ENCODE assay signal across 9 mouse cellular contexts in genomic region chr2:28534436-28535262, GRCm38 (mm10). TPM values are rescaled to one million over a fixed set of nuclear protein-coding genes. Genes with fewer than 3 reads are reported as not detected.
DNase-seq lines count a peak whose midpoint lies in the region; ATAC-seq and TF ChIP-seq lines count a peak whose summit lies in the region.
"Had no signal": no experiment of that assay in that cellular context is flagged by ENCODE, and none has a peak within 500 bp of the region (broad histone marks: within the 10 kb centered on the region; RNA-seq: fewer than 3 reads in every experiment).

No protein-coding gene starts in this region.

- peaks cover 27% of the 10 kb centered on the region for H3K4me1 ChIP-seq in embryonic fibroblast, embryonic 13.5 days (ENCODE audit: control insufficient read depth, insufficient read depth, low read length)
- peaks cover 99% of the 10 kb centered on the region for H3K4me1 ChIP-seq in hindbrain, embryonic 10.5 days (replicated peaks)
- H3K4me1 ChIP-seq in liver, embryonic 11.5 days (replicated peaks; ENCODE audit: control insufficient read depth, insufficient read depth, low read length), result peaks cover 25% of the 10 kb centered on the region
- peaks cover 64% of the 10 kb centered on the region for H3K4me1 ChIP-seq in neural tube, embryonic 11.5 days (ENCODE audit: control insufficient read depth, insufficient read depth, low read length)

- no peak for TF ChIP-seq CTCF in embryonic fibroblast, embryonic 13.5 days (IDR thresholded peaks at IDR 0.05; ENCODE audit: borderline replicate concordance, insufficient read depth, low read length)

- no peak for ATAC-seq in liver, embryonic 11.5 days (replicated peaks; ENCODE audit: low FRiP score)
- ATAC-seq in neural tube, embryonic 11.5 days (ENCODE audit: insufficient read depth, low FRiP score, low TSS enrichment), result no peak

- 34% methylated on average over 11 of the region's 11 CpGs for WGBS in hindbrain, embryonic 10.5 days
- WGBS in liver, embryonic 11.5 days, result 53% methylated on average over 11 of the region's 11 CpGs
- WGBS in neural tube, embryonic 11.5 days, result 27% methylated on average over 11 of the region's 11 CpGs

- DNase-seq in cerebellum, postnatal 14 days, result peak; percentile 60
- no peak for DNase-seq in cerebellum, postnatal 36 days
- DNase-seq in hindbrain, embryonic 10.5 days (ENCODE audit: low spot score), result peak; percentile 51
- DNase-seq in liver, embryonic 11.5 days (ENCODE audit: low spot score), result no peak
- peak; percentile 43 for DNase-seq in neural tube, embryonic 11.5 days (ENCODE audit: low spot score)
- DNase-seq in thymus, postnatal 25 days, result no peak
- DNase-seq in layer of hippocampus, adult 9-11 months, result no peak

- H3K9ac ChIP-seq in liver, embryonic 11.5 days (ENCODE audit: low read depth, low read length), result peak overlapping the region; percentile 20; the same call in 1 of the 2 replicates
- H3K9ac ChIP-seq in neural tube, embryonic 11.5 days (ENCODE audit: low read length), result peak overlapping the region; percentile 67

- 0 out of 2 replicates have a peak, but pooled peaks cover 6% of the 10 kb centered on the region for H3K27me3 ChIP-seq in hindbrain, embryonic 10.5 days (ENCODE audit: insufficient read depth, poor library complexity, severe bottlenecking)
- H3K27me3 ChIP-seq in liver, embryonic 11.5 days (replicated peaks; ENCODE audit: control insufficient read depth, insufficient read depth, low read length), result peaks cover 5% of the 10 kb centered on the region
- no peaks in the 10 kb centered on the region for H3K27me3 ChIP-seq in neural tube, embryonic 11.5 days (ENCODE audit: control insufficient read depth, insufficient read depth, low read length)

- peak overlapping the region; percentile 68 for H3K4me2 ChIP-seq in liver, embryonic 11.5 days
- H3K4me2 ChIP-seq in neural tube, embryonic 11.5 days (ENCODE audit: low read depth), result peak overlapping the region; percentile 62

- no peaks in the 10 kb centered on the region for H3K9me3 ChIP-seq in hindbrain, embryonic 10.5 days
- no peaks in the 10 kb centered on the region for H3K9me3 ChIP-seq in liver, embryonic 11.5 days (ENCODE audit: control insufficient read depth, low read length)
- H3K9me3 ChIP-seq in neural tube, embryonic 11.5 days (ENCODE audit: control insufficient read depth, low read length), result no peaks in the 10 kb centered on the region

- peak overlapping the region; percentile 55 for H3K4me3 ChIP-seq in embryonic fibroblast, embryonic 13.5 days (ENCODE audit: insufficient read depth, low read length)
- peak overlapping the region; percentile 75 for H3K4me3 ChIP-seq in hindbrain, embryonic 10.5 days
- 0 out of 2 replicates have a peak overlapping the region, but pooled peaks have one; percentile 61 for H3K4me3 ChIP-seq in liver, embryonic 11.5 days (ENCODE audit: low read depth, low read length)
- peak overlapping the region; percentile 60 for H3K4me3 ChIP-seq in neural tube, embryonic 11.5 days (ENCODE audit: low read depth, low read length)
- H3K4me3 ChIP-seq: erythroblast, embryonic 14.5 days had no signal

- no peak for TF ChIP-seq POLR2A in embryonic fibroblast, embryonic 13.5 days (IDR thresholded peaks at IDR 0.05; ENCODE audit: low read depth, low read length)

- peaks cover 6% of the 10 kb centered on the region for H3K36me3 ChIP-seq in hindbrain, embryonic 10.5 days
- no peaks in the 10 kb centered on the region for H3K36me3 ChIP-seq in liver, embryonic 11.5 days (ENCODE audit: control insufficient read depth, insufficient read depth, low read length)
- H3K36me3 ChIP-seq in neural tube, embryonic 11.5 days (ENCODE audit: control insufficient read depth, insufficient read depth, low read length), result no peaks in the 10 kb centered on the region

- peak overlapping the region; percentile 77 for H3K27ac ChIP-seq in embryonic fibroblast, embryonic 13.5 days (ENCODE audit: insufficient read depth, low read length)
- peak overlapping the region; percentile 89 for H3K27ac ChIP-seq in hindbrain, embryonic 10.5 days
- H3K27ac ChIP-seq in liver, embryonic 11.5 days (ENCODE audit: low read depth, low read length), result peak overlapping the region; percentile 32; the same call in 1 of the 2 replicates
- peak overlapping the region; percentile 91 for H3K27ac ChIP-seq in neural tube, embryonic 11.5 days (ENCODE audit: low read depth, low read length)

RNA-seq across cellular contexts. Expression of gene Ralgds, which starts 21.7 kb away (rescaled TPM):
- polyA plus RNA-seq in embryonic fibroblast, embryonic 13.5 days (2011; ENCODE audit: insufficient read length, low read depth, missing spikeins), result 26.5 and 36.9 TPM in 2 replicates
- 48.5 and 67.5 TPM in 2 replicates for polyA plus RNA-seq in hindbrain, embryonic 10.5 days (2016; fragmentation: Nextera tagmentation; extraction: Ambion mirVana)
- polyA plus RNA-seq in liver, embryonic 11.5 days (2014; fragmentation: Nextera tagmentation; extraction: Ambion mirVana), result 11.3 and 12.9 TPM in 2 replicates
- 62.8 and 86.7 TPM in 2 replicates for polyA plus RNA-seq in neural tube, embryonic 11.5 days (2014; fragmentation: Nextera tagmentation; extraction: Ambion mirVana)

RNA-seq across cellular contexts. Expression of gene Cel, which starts 28.6 kb away (rescaled TPM):
- not detected in 2 replicates for polyA plus RNA-seq in embryonic fibroblast, embryonic 13.5 days (2011; ENCODE audit: insufficient read length, low read depth, missing spikeins)
- not detected in 2 replicates for polyA plus RNA-seq in hindbrain, embryonic 10.5 days (2016; fragmentation: Nextera tagmentation; extraction: Ambion mirVana)
- not detected in 2 replicates for polyA plus RNA-seq in liver, embryonic 11.5 days (2014; fragmentation: Nextera tagmentation; extraction: Ambion mirVana)
- not detected in 2 replicates for polyA plus RNA-seq in neural tube, embryonic 11.5 days (2014; fragmentation: Nextera tagmentation; extraction: Ambion mirVana)
- polyA plus RNA-seq: erythroblast, embryonic 14.5 days had no signal

RNA-seq across cellular contexts. Expression of gene Gm10134, which starts 28.8 kb away (rescaled TPM):
- polyA plus RNA-seq in embryonic fibroblast, embryonic 13.5 days (2011; ENCODE audit: insufficient read length, low read depth, missing spikeins), result not detected in 2 replicates
- polyA plus RNA-seq in hindbrain, embryonic 10.5 days (2016; fragmentation: Nextera tagmentation; extraction: Ambion mirVana), result 0.70 TPM in 1 of 2 replicates, not detected in the other
- polyA plus RNA-seq in liver, embryonic 11.5 days (2014; fragmentation: Nextera tagmentation; extraction: Ambion mirVana), result 0.73 and 0.78 TPM in 2 replicates
- polyA plus RNA-seq in neural tube, embryonic 11.5 days (2014; fragmentation: Nextera tagmentation; extraction: Ambion mirVana), result 1.0 TPM in 1 of 2 replicates, not detected in the other
- polyA plus RNA-seq: erythroblast, embryonic 14.5 days had no signal

RNA-seq across cellular contexts. Expression of gene Gbgt1, which starts 38.0 kb away (rescaled TPM):
- not detected in 2 replicates for polyA plus RNA-seq in embryonic fibroblast, embryonic 13.5 days (2011; ENCODE audit: insufficient read length, low read depth, missing spikeins)
- 0.14 TPM in 1 of 2 replicates, not detected in the other for polyA plus RNA-seq in hindbrain, embryonic 10.5 days (2016; fragmentation: Nextera tagmentation; extraction: Ambion mirVana)
- 0.22 and 0.32 TPM in 2 replicates for polyA plus RNA-seq in liver, embryonic 11.5 days (2014; fragmentation: Nextera tagmentation; extraction: Ambion mirVana)
- 0.82 TPM in 1 of 2 replicates, not detected in the other for polyA plus RNA-seq in neural tube, embryonic 11.5 days (2014; fragmentation: Nextera tagmentation; extraction: Ambion mirVana)
- polyA plus RNA-seq: erythroblast, embryonic 14.5 days had no signal

RNA-seq across cellular contexts. Expression of gene Gtf3c5, which starts 48.9 kb away (rescaled TPM):
- 15.1 and 23.1 TPM in 2 replicates for polyA plus RNA-seq in embryonic fibroblast, embryonic 13.5 days (2011; ENCODE audit: insufficient read length, low read depth, missing spikeins)
- 59.8 and 61.0 TPM in 2 replicates for polyA plus RNA-seq in hindbrain, embryonic 10.5 days (2016; fragmentation: Nextera tagmentation; extraction: Ambion mirVana)
- 30.8 and 32.9 TPM in 2 replicates for polyA plus RNA-seq in liver, embryonic 11.5 days (2014; fragmentation: Nextera tagmentation; extraction: Ambion mirVana)
- 39.7 and 43.8 TPM in 2 replicates for polyA plus RNA-seq in neural tube, embryonic 11.5 days (2014; fragmentation: Nextera tagmentation; extraction: Ambion mirVana)

Comparison
In these comparisons a context has a peak if more than half of its experiments do, and no peak if none do; other contexts are left out.
1. DNase-seq: peak in cerebellum, postnatal 14 days (2 of 2), hindbrain, embryonic 10.5 days (single experiment) and neural tube, embryonic 11.5 days (single experiment); none in cerebellum, postnatal 36 days (0 of 2), liver, embryonic 11.5 days (single experiment), thymus, postnatal 25 days (single experiment) and layer of hippocampus, adult 9-11 months (single experiment).
2. H3K27ac ChIP-seq: peak in every context shown above with its lines; median percentile 91 in neural tube, embryonic 11.5 days; 89 in hindbrain, embryonic 10.5 days; 77 in embryonic fibroblast, embryonic 13.5 days; 32 in liver, embryonic 11.5 days.
3. Peak in every context shown above with its lines, with median percentiles within 50 percentile points of each other: H3K4me3 ChIP-seq.